Mouse (Mus musculus) erythroblast, embryonic 14.5 days (primary cell): Measurements from ENCODE around the gene Plxna4.

Source experiments
- GATA1 ChIP-seq: IDR thresholded peaks from 2 replicates; pipeline ENCODE4 v1.6.1; 2012; ENCODE audit warnings: low read length, inconsistent platforms, mixed read lengths
- TAL1 ChIP-seq: IDR thresholded peaks from 3 replicates; pipeline ENCODE4 v1.6.1; 2012; ENCODE audit warnings: low read length, inconsistent platforms, mixed read lengths

GRCm38 (mm10) chr6:32456641-32457040 is 131.4 kb downstream of the Plxna4 start:
- TF ChIP-seq GATA1 (no peak), TAL1 (no peak)
